Mouse (Mus musculus): ENCODE data around the gene Sulf2. TPM values are rescaled to one million over a fixed set of nuclear protein-coding genes. Genes with fewer than 3 reads are reported as not detected.

The Sulf2 gene
- total and polyA plus RNA-seq, 3 experiments: not detected

DNA sequence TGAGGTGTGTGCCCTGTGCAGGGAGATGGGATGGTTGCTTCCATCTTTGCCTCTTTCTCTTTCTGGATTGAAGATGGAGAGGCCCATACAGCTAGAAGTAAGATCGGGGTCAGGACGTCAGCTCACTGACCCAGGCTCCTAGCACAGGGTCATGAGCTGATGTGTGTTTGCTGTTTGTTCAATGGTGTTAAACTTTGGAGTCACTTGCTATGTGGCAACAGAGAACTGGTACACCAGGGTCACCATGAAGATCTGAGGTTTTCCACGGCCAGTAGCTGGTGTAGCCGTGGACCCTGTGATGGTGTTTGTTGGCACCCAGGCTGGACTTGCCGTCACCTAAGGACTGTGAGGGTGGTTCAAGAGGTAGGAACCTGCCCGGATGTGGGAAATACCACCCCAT, 63.1 kb downstream of the Sulf2 start:
- no peak for DNase-seq (ENCODE audit: low read depth, low spot score)
- H3K27me3 ChIP-seq (ENCODE audit: control insufficient read depth in 1 of 2, insufficient read depth in 2 of 2, low read length in 2 of 2): no peaks in the 10 kb centered on the region
- no peaks in the 10 kb centered on the region for H3K36me3 ChIP-seq (ENCODE audit: control insufficient read depth in 1 of 2, insufficient read depth in 2 of 2, low read length in 2 of 2)
- no peak overlapping the region for H3K27ac ChIP-seq (ENCODE audit: control insufficient read depth, low read depth, low read length)
- H3K4me1 ChIP-seq (ENCODE audit: control insufficient read depth in 1 of 2, insufficient read depth in 2 of 2, low read length in 2 of 2): no peaks in the 10 kb centered on the region
- no peak overlapping the region for H3K4me3 ChIP-seq (ENCODE audit: control insufficient read depth in 1 of 2, insufficient read depth in 1 of 2, low read depth in 2 of 2, low read length in 2 of 2)
- no peaks in the 10 kb centered on the region for H3K79me2 ChIP-seq (ENCODE audit: control insufficient read depth, insufficient read depth, low read length, poor library complexity)
- H3K9ac ChIP-seq (ENCODE audit: control insufficient read depth, low read depth, low read length, poor library complexity, severe bottlenecking): no peak overlapping the region
- TF ChIP-seq UBTF (IDR thresholded peaks at IDR 0.05; ENCODE audit: borderline replicate concordance, insufficient read depth, low read depth, low read length) (no peak), POLR2A (IDR thresholded peaks at IDR 0.05; ENCODE audit: control insufficient read depth in 1 of 2, insufficient read depth in 1 of 2, low read depth in 1 of 2, low read length in 2 of 2, poor library complexity in 1 of 2) (no peak), NRF1 (IDR thresholded peaks at IDR 0.05; ENCODE audit: insufficient read depth, low read depth, low read length, poor library complexity, severe bottlenecking) (no peak)
- no peaks in the 10 kb centered on the region for H3K9me3 ChIP-seq (replicated peaks; ENCODE audit: insufficient read depth, low read length)

DNA sequence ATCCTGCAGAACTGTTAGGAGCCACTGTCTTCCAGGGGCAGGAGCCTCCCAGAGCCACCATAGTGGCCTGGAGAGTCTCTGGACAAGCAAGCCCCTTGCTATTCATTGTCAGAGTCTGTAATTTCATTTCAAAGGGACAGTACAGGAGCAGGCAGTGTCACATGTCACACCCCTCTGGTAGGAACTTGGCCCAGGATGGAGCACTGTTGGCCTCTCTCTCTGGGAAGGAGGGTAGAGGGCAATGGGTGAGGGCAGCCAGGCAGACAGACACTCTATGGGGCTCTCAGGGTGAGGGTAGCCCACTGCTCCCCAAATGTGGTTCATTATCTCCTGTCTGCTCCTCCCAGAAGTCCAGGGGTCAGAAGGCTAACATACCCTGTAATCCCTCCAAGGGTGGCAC, 63.9 kb downstream of the Sulf2 start:
- DNase-seq (ENCODE audit: low read depth, low spot score): no peak
- Histone ChIP-seq H3K4me3 (ENCODE audit: control insufficient read depth in 1 of 2, insufficient read depth in 1 of 2, low read depth in 2 of 2, low read length in 2 of 2) (no peak overlapping the region), H3K27me3 (ENCODE audit: control insufficient read depth in 1 of 2, insufficient read depth in 2 of 2, low read length in 2 of 2) (no peaks in the 10 kb centered on the region), H3K27ac (ENCODE audit: control insufficient read depth, low read depth, low read length) (no peak overlapping the region), H3K4me1 (ENCODE audit: control insufficient read depth in 1 of 2, insufficient read depth in 2 of 2, low read length in 2 of 2) (no peaks in the 10 kb centered on the region), H3K9me3 (replicated peaks; ENCODE audit: insufficient read depth, low read length) (no peaks in the 10 kb centered on the region), H3K79me2 (ENCODE audit: control insufficient read depth, insufficient read depth, low read length, poor library complexity) (no peaks in the 10 kb centered on the region), H3K9ac (ENCODE audit: control insufficient read depth, low read depth, low read length, poor library complexity, severe bottlenecking) (no peak overlapping the region), H3K36me3 (ENCODE audit: control insufficient read depth in 1 of 2, insufficient read depth in 2 of 2, low read length in 2 of 2) (no peaks in the 10 kb centered on the region)
- TF ChIP-seq TAL1 (IDR thresholded peaks at IDR 0.05; ENCODE audit: low read length) (no peak), UBTF (IDR thresholded peaks at IDR 0.05; ENCODE audit: borderline replicate concordance, insufficient read depth, low read depth, low read length) (no peak), CTCF (IDR thresholded peaks at IDR 0.05 in 2 of 3, conservative IDR thresholded peaks at IDR 0.05 in 1 of 3; ENCODE audit: control insufficient read depth in 1 of 3, insufficient read depth in 1 of 3, low read depth in 2 of 3, low read length in 3 of 3, poor library complexity in 1 of 3, severe bottlenecking in 1 of 3) (no peak), CHD1 (IDR thresholded peaks at IDR 0.05; ENCODE audit: low read depth, low read length) (no peak), MAZ (IDR thresholded peaks at IDR 0.05; ENCODE audit: low read depth, low read length) (no peak), POLR2AphosphoS5 (IDR thresholded peaks at IDR 0.05; ENCODE audit: borderline replicate concordance, low read depth, low read length) (no peak), CHD2 (IDR thresholded peaks at IDR 0.05; ENCODE audit: low read length) (no peak), JUND (IDR thresholded peaks at IDR 0.05; ENCODE audit: low read depth, low read length) (no peak), EP300 (IDR thresholded peaks at IDR 0.05; ENCODE audit: low read depth in 1 of 2, low read length in 2 of 2) (no peak), MAX (IDR thresholded peaks at IDR 0.05; ENCODE audit: low read length) (no peak), USF1 (IDR thresholded peaks at IDR 0.05; ENCODE audit: low read depth, low read length) (no peak), ZKSCAN1 (IDR thresholded peaks at IDR 0.05; ENCODE audit: low read depth, low read length) (no peak), E2F4 (IDR thresholded peaks at IDR 0.05; ENCODE audit: borderline replicate concordance, low read depth, low read length) (no peak), ZNF384 (IDR thresholded peaks at IDR 0.05; ENCODE audit: low read depth, low read length) (no peak)
